Mouse (Mus musculus): ENCODE results near the gene Vrk2.

The Vrk2 gene

GRCm38 (mm10) chr11:26593061-26594059, at the start of gene Vrk2, which contains the start of gene Gm6899:
TSS of gene Vrk2 (minus strand) at chr11:26593999.
TSS of gene Gm6899 (plus strand) at chr11:26593241.
- DNase-seq (ENCODE audit: low spot score): no peak

GRCm38 (mm10) chr11:26642141-26642540, 48.3 kb upstream of the Vrk2 start:
- no peak for DNase-seq (ENCODE audit: low spot score)

GRCm38 (mm10) chr11:26640314-26640785, 46.6 kb upstream of the Vrk2 start:
- DNase-seq (ENCODE audit: low spot score): no peak

- no peak for DNase-seq (ENCODE audit: low spot score)
These were observed 42.4 kb upstream of the Vrk2 start for GRCm38 (mm10) chr11:26636239-26636638.

- no peak for DNase-seq (ENCODE audit: low spot score)
These were observed 28.9 kb upstream of the Vrk2 start for GRCm38 (mm10) chr11:26622727-26623126.

GRCm38 (mm10) chr11:26618475-26619223, 24.9 kb upstream of the Vrk2 start:
- DNase-seq (ENCODE audit: low spot score): no peak

- no peak for DNase-seq (ENCODE audit: low spot score)
These were observed 15.0 kb upstream of the Vrk2 start for GRCm38 (mm10) chr11:26608795-26609194.

GRCm38 (mm10) chr11:26604061-26604655, 10.4 kb upstream of the Vrk2 start:
- DNase-seq (ENCODE audit: low spot score): no peak

GRCm38 (mm10) chr11:26601571-26602175, 7.9 kb upstream of the Vrk2 start:
- DNase-seq (ENCODE audit: low spot score): no peak

GRCm38 (mm10) chr11:26600692-26601091, 6.9 kb upstream of the Vrk2 start:
- no peak for DNase-seq (ENCODE audit: low spot score)

- no peak for DNase-seq (ENCODE audit: low spot score)
These were observed 5.1 kb upstream of the Vrk2 start for GRCm38 (mm10) chr11:26598876-26599275.

- no peak for DNase-seq (ENCODE audit: low spot score)
These were observed 4.0 kb upstream of the Vrk2 start for GRCm38 (mm10) chr11:26597761-26598160.

- DNase-seq (ENCODE audit: low spot score): no peak
These were observed 3.3 kb upstream of the Vrk2 start for GRCm38 (mm10) chr11:26597145-26597544.

GRCm38 (mm10) chr11:26596186-26596585, 2.4 kb upstream of the Vrk2 start:
- DNase-seq (ENCODE audit: low spot score): no peak

GRCm38 (mm10) chr11:26594487-26594886, 688 bp upstream of the Vrk2 start:
- no peak for DNase-seq (ENCODE audit: low spot score)

- no peak for DNase-seq (ENCODE audit: low spot score)
These were observed 1.3 kb downstream of the Vrk2 start for GRCm38 (mm10) chr11:26592395-26593053.

- no peak for DNase-seq (ENCODE audit: low spot score)
These were observed 6.6 kb downstream of the Vrk2 start for GRCm38 (mm10) chr11:26587184-26587524.

- no peak for DNase-seq (ENCODE audit: low spot score)
These were observed 7.2 kb downstream of the Vrk2 start for GRCm38 (mm10) chr11:26586367-26587183.

- DNase-seq (ENCODE audit: low spot score): no peak
These were observed 8.1 kb downstream of the Vrk2 start for GRCm38 (mm10) chr11:26585409-26586366.
